Mouse (Mus musculus) CH12.LX (cell line): Measurements from ENCODE around the gene Pelo. TPM values are rescaled to one million over a fixed set of nuclear protein-coding genes. Genes with fewer than 3 reads are reported as not detected.

Experiments
- DNase-seq: peaks from one replicate; pipeline ENCODE4 v3.0.0-alpha.2; 2013; ENCODE audit errors: extremely low read depth
- H3K27ac ChIP-seq: 2 replicates; pipeline ENCODE4 v1.5.1; 2012; ENCODE audit warnings: low read depth, mild to moderate bottlenecking, control low read depth, moderate library complexity; ENCODE audit not compliant: insufficient read depth
- H3K27me3 ChIP-seq: replicated peaks from 2 replicates; pipeline ENCODE3; 2012; ENCODE audit warnings: inconsistent platforms
- H3K36me3 ChIP-seq, 2 experiments: replicated peaks in 1 of 2; 2 replicates each; pipeline versions ENCODE3 to v1.6.1; 2012; ENCODE audit warnings: inconsistent platforms in 1 of 2, low read length in 1 of 2, mild to moderate bottlenecking in 1 of 2, mixed read lengths in 1 of 2, moderate library complexity in 1 of 2; ENCODE audit not compliant: control insufficient read depth in 1 of 2, insufficient read depth in 1 of 2
- H3K4me1 ChIP-seq, 2 experiments: 2 replicates each; pipeline ENCODE4 v1.6.1; 2012; ENCODE audit warnings: inconsistent platforms in 1 of 2, moderate library complexity in 1 of 2; ENCODE audit not compliant: insufficient read depth in 2 of 2, control insufficient read depth in 1 of 2
- H3K4me2 ChIP-seq: 2 replicates; pipeline ENCODE4 v1.6.1; 2012; ENCODE audit warnings: low read depth, mild to moderate bottlenecking, control low read depth; ENCODE audit not compliant: poor library complexity, insufficient read depth, severe bottlenecking
- H3K4me3 ChIP-seq, 3 experiments: fragments of 150-350 bp in 1 of 3; sonication (generic) in 1 of 3; replicated peaks in 1 of 3; 2 replicates each; pipeline versions ENCODE3 to v1.5.1; 2011 to 2012; ENCODE audit warnings: low read depth in 2 of 3, low read length in 2 of 3, mild to moderate bottlenecking in 2 of 3, moderate library complexity in 2 of 3, control low read depth in 1 of 3, improper control_type of control experiment in 1 of 3, inconsistent platforms in 1 of 3, mixed read lengths in 1 of 3; ENCODE audit not compliant: poor library complexity in 1 of 3
- H3K79me2 ChIP-seq: replicated peaks from 2 replicates; pipeline ENCODE4 v1.6.1; 2012; ENCODE audit warnings: mild to moderate bottlenecking, moderate library complexity; ENCODE audit not compliant: control insufficient read depth, poor library complexity, insufficient read depth, severe bottlenecking; ENCODE audit errors: extremely low read depth
- H3K9ac ChIP-seq: 2 replicates; pipeline ENCODE4 v1.6.1; 2012; ENCODE audit warnings: low read depth, mild to moderate bottlenecking, control low read depth, moderate library complexity; ENCODE audit not compliant: insufficient read depth
- H3K9me3 ChIP-seq: replicated peaks from 2 replicates; pipeline ENCODE3; 2012; ENCODE audit warnings: low read length, inconsistent platforms, mixed read lengths
- CTCF ChIP-seq, 2 experiments: IDR thresholded peaks in 1 of 2; conservative IDR thresholded peaks in 1 of 2; 2 replicates each; pipeline ENCODE4 v1.5.1; 2011 to 2012; ENCODE audit warnings: low read depth in 2 of 2, low read length in 2 of 2, improper control_type of control experiment in 1 of 2, inconsistent platforms in 1 of 2, mild to moderate bottlenecking in 1 of 2, moderate library complexity in 1 of 2
- E2F4 ChIP-seq: IDR thresholded peaks from 2 replicates; pipeline ENCODE4 v1.6.1; 2011; ENCODE audit warnings: low read depth, low read length, improper control_type of control experiment; ENCODE audit not compliant: insufficient replicate concordance
- EP300 ChIP-seq: IDR thresholded peaks from 2 replicates; pipeline ENCODE4 v1.6.1; 2011; ENCODE audit warnings: low read length, improper control_type of control experiment
- ETS1 ChIP-seq: conservative IDR thresholded peaks from 2 replicates; pipeline ENCODE4 v1.6.1; 2012; ENCODE audit warnings: low read depth, mild to moderate bottlenecking, inconsistent platforms, low read length, improper control_type of control experiment, moderate library complexity
- GABPA ChIP-seq: IDR thresholded peaks from 2 replicates; pipeline ENCODE4 v1.6.1; 2012; ENCODE audit warnings: low read depth, low read length, improper control_type of control experiment, inconsistent platforms; ENCODE audit not compliant: insufficient replicate concordance
- JUND ChIP-seq: conservative IDR thresholded peaks from 2 replicates; pipeline ENCODE4 v1.6.1; 2011; ENCODE audit warnings: low read depth, low read length, improper control_type of control experiment
- KAT2A ChIP-seq: IDR thresholded peaks from 2 replicates; pipeline ENCODE4 v1.6.1; 2012; ENCODE audit warnings: low read length, improper control_type of control experiment, inconsistent platforms; ENCODE audit not compliant: insufficient replicate concordance
- MAZ ChIP-seq: IDR thresholded peaks from 2 replicates; pipeline ENCODE4 v1.6.1; 2012; ENCODE audit warnings: low read depth, mild to moderate bottlenecking, inconsistent platforms, low read length, improper control_type of control experiment, moderate library complexity
- MYC ChIP-seq: IDR thresholded peaks from 2 replicates; pipeline ENCODE4 v1.6.1; 2011; ENCODE audit warnings: low read depth, mild to moderate bottlenecking, improper control_type of control experiment, low read length
- PAX5 ChIP-seq: IDR thresholded peaks from 2 replicates; pipeline ENCODE4 v1.6.1; 2012; ENCODE audit warnings: low read length, inconsistent platforms, mixed read lengths
- RAD21 ChIP-seq: IDR thresholded peaks from 2 replicates; pipeline ENCODE4 v1.6.1; 2011; ENCODE audit warnings: low read depth, mild to moderate bottlenecking, low read length, improper control_type of control experiment, moderate library complexity
- TBP ChIP-seq: conservative IDR thresholded peaks from 2 replicates; pipeline ENCODE4 v1.6.1; 2011; ENCODE audit warnings: low read depth, low read length, improper control_type of control experiment
- USF1 ChIP-seq: IDR thresholded peaks from 2 replicates; pipeline ENCODE4 v1.6.1; 2014; ENCODE audit warnings: low read depth, mild to moderate bottlenecking, inconsistent platforms, low read length, improper control_type of control experiment
- USF2 ChIP-seq: conservative IDR thresholded peaks from 2 replicates; pipeline ENCODE4 v1.6.1; 2011; ENCODE audit warnings: low read depth, low read length, improper control_type of control experiment
- ZC3H11A ChIP-seq: IDR thresholded peaks from 2 replicates; pipeline ENCODE4 v1.6.1; 2012; ENCODE audit warnings: low read depth, mild to moderate bottlenecking, inconsistent platforms, low read length, improper control_type of control experiment
- ZKSCAN1 ChIP-seq: IDR thresholded peaks from 2 replicates; pipeline ENCODE4 v1.6.1; 2012; ENCODE audit warnings: low read depth, inconsistent platforms, low read length, improper control_type of control experiment, borderline replicate concordance
- dilution Hi-C: fragments of 300-500 bp; cut with MboI; formaldehyde crosslinking; loops from 2 replicates; pipeline ENCODE4 v1.14.3; 2020; ENCODE audit warnings: low sequenced_read_pairs; ENCODE audit not compliant: extremely low pct_unique_long_range_greater_than_20kb, extremely low pct_ligation_motif_present
- in situ Hi-C: fragments of 300-500 bp; cut with MboI; formaldehyde crosslinking; loops from 3 replicates; pipeline ENCODE4 v1.14.3; 2019; ENCODE audit warnings: low sequenced_read_pairs, low pct_ligation_motif_present, low pct_unique_long_range_greater_than_20kb, mixed read lengths
- polyA plus RNA-seq: library from polyadenylated mRNA; unstranded; fragments of >175 nt; gene quantifications from 2 replicates; pipeline ENCODE4 v1.2.1, GENCODE M21; 2012; ENCODE audit warnings: low read depth; ENCODE audit not compliant: insufficient read length
- total RNA-seq, 2 experiments: library from RNA; depleted of rRNA; stranded (reverse); fragments of 300-350 nt in 1 of 2; fragments of >200 nt in 1 of 2; gene quantifications; 2 replicates each; pipeline ENCODE4 v1.2.3; 2012 to 2014

Pelo gene
- total and polyA plus RNA-seq, 3 experiments: 18.9 to 46.0 (median 29.7) TPM

DNA sequence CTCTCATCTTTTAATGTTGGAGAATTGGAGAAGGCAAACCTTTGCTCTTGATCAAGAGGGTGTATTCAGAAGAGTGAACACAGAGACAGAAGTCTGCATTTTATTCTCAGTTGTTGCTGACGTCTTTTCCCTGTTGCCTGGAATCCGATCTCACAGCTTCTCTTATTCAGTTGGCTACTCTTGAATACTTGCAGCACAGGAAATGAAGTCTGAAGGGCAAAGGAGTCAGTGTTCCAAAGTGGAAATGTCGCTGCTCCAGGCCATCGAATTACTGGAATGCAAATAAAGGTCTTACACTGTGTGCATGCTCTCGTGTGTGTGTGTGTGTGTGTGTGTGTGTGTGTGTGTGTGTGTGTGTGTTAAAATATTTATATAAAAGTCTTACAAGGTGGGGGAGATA, 42.4 kb upstream of the Pelo start:
- Histone ChIP-seq H3K27me3 (no peaks in the 10 kb centered on the region), H3K79me2 (no peaks in the 10 kb centered on the region), H3K4me3 (no peak overlapping the region), H3K36me3 (no peaks in the 10 kb centered on the region), H3K27ac (no peak overlapping the region), H3K4me1 (peaks cover 0 to 8% of the 10 kb centered on the region in 2 experiments; a peak in 1 of 4 replicates), H3K9me3 (no peaks in the 10 kb centered on the region)
- in situ Hi-C loops (no loop called here), dilution Hi-C loops (no loop called here)
- no peak for DNase-seq
- TF ChIP-seq E2F4 (no peak), TBP (no peak)
- TF ChIP-seq, all 38 proteins: peak for 0
- peak overlapping the region; percentile 21; the same call in 1 of the 2 replicates for H3K4me2 ChIP-seq
- H3K9ac ChIP-seq: no peak overlapping the region

DNA sequence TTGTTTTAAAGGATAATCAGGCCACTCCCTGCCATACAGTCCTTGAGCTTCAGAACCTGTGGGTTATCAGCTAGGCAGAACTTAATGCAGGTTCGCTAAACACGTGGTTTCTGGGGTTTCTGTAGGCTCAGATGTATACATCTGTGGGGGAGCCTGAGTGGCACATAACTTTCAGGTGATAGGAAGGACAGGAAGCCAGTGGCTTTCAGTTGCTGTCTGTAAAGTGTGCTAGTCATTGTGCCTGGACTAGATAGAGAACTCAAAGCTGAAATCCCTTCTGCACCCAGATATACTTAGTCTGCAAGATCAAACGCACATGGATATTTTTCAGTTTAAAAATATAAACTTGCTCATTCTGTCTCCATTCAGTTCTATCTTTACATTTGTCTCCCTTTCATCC, 41.4 kb upstream of the Pelo start:
- no peaks in the 10 kb centered on the region for H3K9me3 ChIP-seq
- H3K79me2 ChIP-seq: no peaks in the 10 kb centered on the region
- no peak overlapping the region for H3K27ac ChIP-seq
- dilution Hi-C loops (no loop called here), in situ Hi-C loops (no loop called here)
- H3K36me3 ChIP-seq: no peaks in the 10 kb centered on the region
- H3K27me3 ChIP-seq: no peaks in the 10 kb centered on the region
- no peak overlapping the region for H3K4me2 ChIP-seq
- H3K4me3 ChIP-seq: no peak overlapping the region
- no peak for DNase-seq
- H3K4me1 ChIP-seq: peaks cover 0 to 8% of the 10 kb centered on the region in 2 experiments; a peak in 1 of 4 replicates
- no peak overlapping the region for H3K9ac ChIP-seq
- TF ChIP-seq USF1: no peak
- TF ChIP-seq CTCF (conservative IDR thresholded peaks at IDR 0.05 in 1 of 2, IDR thresholded peaks at IDR 0.05 in 1 of 2; ENCODE audit: low read depth in 2 of 2, low read length in 2 of 2): no peak
- no peak for TF ChIP-seq KAT2A
- TF ChIP-seq JUND: no peak
- TF ChIP-seq EP300: no peak
- TF ChIP-seq PAX5: no peak
- TF ChIP-seq TBP: no peak
- TF ChIP-seq ZKSCAN1: no peak
- no peak for TF ChIP-seq MYC
- TF ChIP-seq USF2: no peak
- no peak for TF ChIP-seq ZC3H11A
- TF ChIP-seq GABPA: no peak
- no peak for TF ChIP-seq MAZ
- no peak for TF ChIP-seq ETS1
- TF ChIP-seq RAD21: no peak
